Comparison of ENCODE assay signal across 13 mouse cellular contexts in the genomic region with DNA sequence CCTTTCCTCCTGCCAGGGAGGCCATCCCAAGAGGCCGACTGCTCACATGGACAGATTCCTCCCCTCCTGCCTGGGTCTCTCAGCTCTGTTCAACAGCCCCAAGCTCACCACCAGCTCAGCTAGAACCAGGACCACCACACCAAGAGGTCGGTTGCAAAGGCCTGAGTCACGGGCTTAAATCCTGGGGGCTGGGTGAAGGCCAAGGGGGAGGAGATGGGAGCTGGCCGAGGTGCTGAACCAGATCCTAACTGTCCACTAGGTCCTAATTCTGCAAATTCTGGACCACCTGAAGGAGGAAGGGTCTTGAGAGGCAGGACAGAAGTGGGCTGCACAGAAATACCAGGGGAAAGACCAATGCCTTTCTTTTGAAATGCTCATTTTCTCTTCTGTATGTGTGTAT. TPM values are rescaled to one million over a fixed set of nuclear protein-coding genes. Genes with fewer than 3 reads are reported as not detected.
DNase-seq lines count a peak whose midpoint lies in the region; TF ChIP-seq lines count a peak whose summit lies in the region.
"Had no signal": no experiment of that assay in that cellular context is flagged by ENCODE, and none has a peak within 500 bp of the region (broad histone marks: within the 10 kb centered on the region; RNA-seq: fewer than 3 reads in every experiment).

No protein-coding gene starts in this region.

- no peak overlapping the region for H3K4me3 ChIP-seq in layer of hippocampus, adult 2 months
- H3K4me3 ChIP-seq: embryonic facial prominence, embryonic 13.5 days; hindbrain, embryonic 15.5 days; left cerebral cortex, adult 2 months had no signal

- no peak overlapping the region for H3K27ac ChIP-seq in layer of hippocampus, adult 2 months
- H3K27ac ChIP-seq: embryonic facial prominence, embryonic 13.5 days; hindbrain, embryonic 15.5 days; left cerebral cortex, adult 2 months had no signal

- TF ChIP-seq CTCF in layer of hippocampus, adult 2 months (conservative IDR thresholded peaks at IDR 0.05) = no peak

- DNase-seq in adrenal gland, postnatal 36 days = peak; percentile 30 to 41
- no peak for DNase-seq in adrenal gland, adult 8-10 months
- DNase-seq in lung, postnatal 14 days = peak; percentile 53
- no peak for DNase-seq in lung, adult 18-20 months
- peak; percentile 65 for DNase-seq in embryo, embryonic 11 days
- peak; percentile 59 for DNase-seq in retina, embryonic 14.5 days (ENCODE audit: low spot score)
- DNase-seq in layer of hippocampus, adult 2 months (ENCODE audit: low spot score in 2 of 2) = no peak
- no peak for DNase-seq in urinary bladder, postnatal 36 days (ENCODE audit: low spot score in 2 of 2)
- DNase-seq: gastrocnemius, postnatal 10 days had no signal

RNA-seq across cellular contexts. Expression of gene Trim62, which starts 30.4 kb away (rescaled TPM):
- total RNA-seq in adrenal gland, postnatal 36 days (2021) = 10 to 100 TPM in 1 of 2 experiments, 1 to 10 TPM in 1; 8.1 to 12.0 TPM
- total RNA-seq in adrenal gland, adult 8-10 months (2022) = 10 to 100 TPM in 3 of 4 experiments, 1 to 10 TPM in 1; 9.0 to 14.6 (median 11.1) TPM
- 10 to 100 TPM; 13.0 to 14.2 TPM for total RNA-seq in layer of hippocampus, adult 2 months (2021)

RNA-seq across cellular contexts. Expression of gene Azin2, which starts 48.4 kb away (rescaled TPM):
- total RNA-seq in adrenal gland, postnatal 36 days (2021) = 10 to 100 TPM; 51.6 to 70.4 TPM
- total RNA-seq in adrenal gland, adult 8-10 months (2022) = 100 to 1,000 TPM in 1 of 4 experiments, 10 to 100 TPM in 3; 46.0 to 102 (median 75.5) TPM
- total RNA-seq in layer of hippocampus, adult 2 months (2021) = 10 to 100 TPM; 35.2 to 39.9 TPM
- total RNA-seq: neutrophil, adult 5-6 weeks had no signal

Comparison
In these comparisons a context has a peak if more than half of its experiments do, and no peak if none do; other contexts are left out.
1. DNase-seq: peak in adrenal gland, postnatal 36 days (2 of 2), lung, postnatal 14 days (single experiment), embryo, embryonic 11 days (single experiment) and retina, embryonic 14.5 days (single experiment); none in adrenal gland, adult 8-10 months (single experiment), lung, adult 18-20 months (0 of 2), layer of hippocampus, adult 2 months (0 of 2) and urinary bladder, postnatal 36 days (0 of 2).